Mouse (Mus musculus) kidney, embryonic 16.5 days (tissue): ENCODE measurements around the gene Vps13a. TPM values are rescaled to one million over a fixed set of nuclear protein-coding genes. Genes with fewer than 3 reads are reported as not detected.

Experiments used
- ATAC-seq: fragments of 200-750 bp; cut with Nextera tagmentation; 2 replicates; pipeline ENCODE4 v1.8.0; 2017; ENCODE audit warnings: moderate TSS enrichment; ENCODE audit not compliant: low FRiP score, low TSS enrichment
- H3K27ac ChIP-seq: fragments of 300-500 bp; sonication (generic); 2 replicates; pipeline ENCODE4 v1.5.1; 2014; ENCODE audit warnings: low read length
- H3K27me3 ChIP-seq: fragments of 300-500 bp; sonication (generic); 2 replicates; pipeline ENCODE4 v1.6.1; 2014; ENCODE audit warnings: low read length, control low read depth, mixed read lengths; ENCODE audit not compliant: insufficient read depth
- H3K36me3 ChIP-seq: fragments of 300-500 bp; sonication (generic); 2 replicates; pipeline ENCODE4 v1.6.1; 2014; ENCODE audit warnings: low read length, control low read depth, mixed read lengths; ENCODE audit not compliant: insufficient read depth
- H3K4me1 ChIP-seq: fragments of 300-500 bp; sonication (generic); 2 replicates; pipeline ENCODE4 v1.6.1; 2014; ENCODE audit warnings: low read length, control low read depth, mixed read lengths; ENCODE audit not compliant: insufficient read depth
- H3K4me2 ChIP-seq: fragments of 300-500 bp; sonication (generic); replicated peaks from 2 replicates; pipeline ENCODE4 v1.6.1; 2014; ENCODE audit warnings: low read depth, low read length
- H3K4me3 ChIP-seq: fragments of 300-500 bp; sonication (generic); 2 replicates; pipeline ENCODE4 v1.5.1; 2014; ENCODE audit warnings: mild to moderate bottlenecking, low read length
- H3K9ac ChIP-seq: fragments of 300-500 bp; sonication (generic); replicated peaks from 2 replicates; pipeline ENCODE4 v1.6.1; 2014; ENCODE audit warnings: low read length
- H3K9me3 ChIP-seq: fragments of 300-500 bp; sonication (generic); 2 replicates; pipeline ENCODE4 v1.6.1; 2016; ENCODE audit warnings: low read length, control low read depth
- WGBS: fragments of 180-500 bp; shearing (Covaris S2); extraction: QIAGEN DNeasy Blood & Tissue Kit; methylation state at CpG from one replicate; pipeline ENCODE4 v1.1.7; 2014; 5-methylcytosine and 5-hydroxymethylcytosine counted together
- polyA plus RNA-seq: library from polyadenylated mRNA; unstranded; fragments of >200 nt; fragmentation: Nextera tagmentation; extraction: Ambion mirVana; gene quantifications from 2 replicates; pipeline ENCODE4 v1.2.1, GENCODE M21; 2015

Vps13a gene
- polyA plus RNA-seq, 1 experiment from 2014 or later, result 7.8 TPM

GRCm38 (mm10) chr19:16701790-16702189, 78.9 kb downstream of the Vps13a start:
- Histone ChIP-seq H3K4me1 (no peaks in the 10 kb centered on the region), H3K27me3 (no peaks in the 10 kb centered on the region), H3K27ac (no peak overlapping the region), H3K9me3 (no peaks in the 10 kb centered on the region), H3K4me2 (no peak overlapping the region), H3K4me3 (no peak overlapping the region), H3K36me3 (no peaks in the 10 kb centered on the region), H3K9ac (no peak overlapping the region)
- no peak for ATAC-seq
- WGBS, result 86% methylated on average over 1 of the region's 1 CpGs

GRCm38 (mm10) chr19:16684922-16685321, 95.8 kb downstream of the Vps13a start:
- Histone ChIP-seq H3K9ac (no peak overlapping the region), H3K9me3 (no peaks in the 10 kb centered on the region), H3K4me1 (no peaks in the 10 kb centered on the region), H3K27me3 (no peaks in the 10 kb centered on the region), H3K36me3 (peaks cover 6% of the 10 kb centered on the region), H3K4me3 (no peak overlapping the region), H3K27ac (no peak overlapping the region), H3K4me2 (no peak overlapping the region)
- ATAC-seq, result no peak
- 97% methylated on average over 4 of the region's 4 CpGs for WGBS

DNA sequence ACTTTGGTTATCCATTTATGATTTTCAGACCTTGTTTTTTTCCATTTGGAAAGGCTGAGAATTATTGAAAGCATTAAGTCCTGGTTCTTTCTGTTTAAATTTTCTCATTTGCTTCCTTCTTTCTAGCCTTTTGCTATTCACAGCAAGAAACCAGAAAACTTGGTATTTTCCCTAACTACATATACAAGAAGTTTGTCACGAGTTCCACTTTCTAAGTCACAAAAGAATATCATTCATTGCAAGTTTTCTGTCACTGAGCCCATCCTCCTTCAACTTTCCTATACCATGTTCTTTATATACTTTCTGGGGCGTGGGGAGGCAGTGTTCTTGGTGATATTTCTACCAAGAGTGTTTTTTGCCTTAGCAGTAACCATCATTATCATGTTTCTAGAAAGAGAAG, 96.5 kb downstream of the Vps13a start:
- WGBS, result 80% methylated on average over 2 of the region's 2 CpGs
- H3K9me3 ChIP-seq, result no peaks in the 10 kb centered on the region
- no peaks in the 10 kb centered on the region for H3K4me1 ChIP-seq
- peaks cover 6% of the 10 kb centered on the region for H3K36me3 ChIP-seq
- H3K27ac ChIP-seq, result no peak overlapping the region
- no peak overlapping the region for H3K4me3 ChIP-seq
- no peak overlapping the region for H3K9ac ChIP-seq
- no peak overlapping the region for H3K4me2 ChIP-seq
- H3K27me3 ChIP-seq, result no peaks in the 10 kb centered on the region
- ATAC-seq, result no peak

- H3K27me3 ChIP-seq, result no peaks in the 10 kb centered on the region
- WGBS, result 23% methylated on average over 14 of the region's 14 CpGs
- no peaks in the 10 kb centered on the region for H3K9me3 ChIP-seq
- no peak overlapping the region for H3K27ac ChIP-seq
- peak; percentile 65 for ATAC-seq
- no peaks in the 10 kb centered on the region for H3K36me3 ChIP-seq
- H3K4me3 ChIP-seq, result no peak overlapping the region
- H3K9ac ChIP-seq, result no peak overlapping the region
- no peak overlapping the region for H3K4me2 ChIP-seq
- no peaks in the 10 kb centered on the region for H3K4me1 ChIP-seq
Observed at GRCm38 (mm10) chr19:16625610-16626395, 154.9 kb downstream of the Vps13a start.

- no peaks in the 10 kb centered on the region for H3K36me3 ChIP-seq
- H3K4me3 ChIP-seq, result no peak overlapping the region
- ATAC-seq, result no peak
- H3K27ac ChIP-seq, result no peak overlapping the region
- H3K9ac ChIP-seq, result no peak overlapping the region
- no peaks in the 10 kb centered on the region for H3K4me1 ChIP-seq
- H3K9me3 ChIP-seq, result no peaks in the 10 kb centered on the region
- no peak overlapping the region for H3K4me2 ChIP-seq
- H3K27me3 ChIP-seq, result no peaks in the 10 kb centered on the region
Observed at GRCm38 (mm10) chr19:16624994-16625393, 155.7 kb downstream of the Vps13a start.

GRCm38 (mm10) chr19:16623154-16623553, 157.6 kb downstream of the Vps13a start:
- no peak overlapping the region for H3K4me3 ChIP-seq
- no peaks in the 10 kb centered on the region for H3K4me1 ChIP-seq
- no peaks in the 10 kb centered on the region for H3K36me3 ChIP-seq
- H3K9ac ChIP-seq, result no peak overlapping the region
- H3K4me2 ChIP-seq, result no peak overlapping the region
- no peaks in the 10 kb centered on the region for H3K9me3 ChIP-seq
- no peak overlapping the region for H3K27ac ChIP-seq
- no peaks in the 10 kb centered on the region for H3K27me3 ChIP-seq
- WGBS, result 83% methylated on average over 4 of the region's 4 CpGs
- ATAC-seq, result no peak

DNA sequence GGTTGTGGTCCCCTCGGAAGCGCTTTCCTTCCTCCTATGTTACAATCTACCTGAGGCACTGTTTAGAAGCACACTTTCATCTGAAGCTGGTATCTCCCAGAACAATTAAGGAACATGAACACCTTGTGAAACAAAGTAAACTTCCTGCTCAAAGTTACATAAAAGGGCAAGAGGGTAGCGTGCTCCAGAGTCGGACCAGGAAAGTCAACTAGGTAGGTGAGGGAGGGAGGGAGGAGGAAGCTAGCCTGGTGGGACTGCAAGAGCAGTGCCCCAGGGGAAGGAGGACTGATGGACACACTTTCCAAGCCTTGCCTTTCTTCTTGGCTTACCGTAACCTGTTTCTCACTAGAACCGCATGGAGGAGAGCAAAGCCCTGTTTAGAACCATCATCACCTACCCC, 173.1 kb downstream of the Vps13a start:
- Histone ChIP-seq H3K27me3 (no peaks in the 10 kb centered on the region), H3K4me3 (no peak overlapping the region), H3K4me2 (no peak overlapping the region), H3K27ac (no peak overlapping the region), H3K9ac (no peak overlapping the region), H3K36me3 (no peaks in the 10 kb centered on the region), H3K9me3 (no peaks in the 10 kb centered on the region), H3K4me1 (no peaks in the 10 kb centered on the region)
- WGBS, result 86% methylated on average over 6 of the region's 6 CpGs
- no peak for ATAC-seq

DNA sequence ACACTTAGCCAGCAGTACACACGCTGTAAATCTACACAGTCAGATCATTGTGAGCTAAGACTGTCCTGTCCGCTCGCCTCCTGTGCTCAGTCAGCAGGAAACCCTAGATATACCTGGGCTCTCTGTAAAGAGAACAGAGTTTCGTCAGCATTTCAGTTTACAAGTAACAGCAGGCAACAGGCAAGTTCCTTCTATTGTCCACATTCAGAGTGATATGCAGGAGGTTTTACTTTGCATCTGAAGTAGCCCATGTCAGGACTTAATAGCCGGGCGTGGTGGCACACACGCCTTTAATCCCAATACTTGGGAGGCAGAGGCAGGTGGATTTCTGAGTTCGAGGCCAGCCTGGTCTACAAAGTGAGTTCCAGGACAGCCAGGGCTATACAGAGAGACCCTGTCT, 178.7 kb downstream of the Vps13a start:
- peaks cover 9% of the 10 kb centered on the region for H3K4me1 ChIP-seq
- H3K4me2 ChIP-seq, result no peak overlapping the region
- WGBS, result 81% methylated on average over 8 of the region's 8 CpGs
- no peak overlapping the region for H3K4me3 ChIP-seq
- no peak overlapping the region for H3K9ac ChIP-seq
- no peaks in the 10 kb centered on the region for H3K9me3 ChIP-seq
- no peaks in the 10 kb centered on the region for H3K36me3 ChIP-seq
- H3K27me3 ChIP-seq, result no peaks in the 10 kb centered on the region
- H3K27ac ChIP-seq, result no peak overlapping the region
- no peak for ATAC-seq

GRCm38 (mm10) chr19:16599298-16599970, 181.3 kb downstream of the Vps13a start:
- H3K4me3 ChIP-seq, result no peak overlapping the region
- H3K9ac ChIP-seq, result no peak overlapping the region
- peaks cover 9% of the 10 kb centered on the region for H3K4me1 ChIP-seq
- no peaks in the 10 kb centered on the region for H3K36me3 ChIP-seq
- peak overlapping the region; percentile 42 for H3K4me2 ChIP-seq
- H3K27me3 ChIP-seq, result no peaks in the 10 kb centered on the region
- no peaks in the 10 kb centered on the region for H3K9me3 ChIP-seq
- H3K27ac ChIP-seq, result no peak overlapping the region
- WGBS, result 8% methylated on average over 9 of the region's 9 CpGs
- peak; percentile 87 for ATAC-seq

DNA sequence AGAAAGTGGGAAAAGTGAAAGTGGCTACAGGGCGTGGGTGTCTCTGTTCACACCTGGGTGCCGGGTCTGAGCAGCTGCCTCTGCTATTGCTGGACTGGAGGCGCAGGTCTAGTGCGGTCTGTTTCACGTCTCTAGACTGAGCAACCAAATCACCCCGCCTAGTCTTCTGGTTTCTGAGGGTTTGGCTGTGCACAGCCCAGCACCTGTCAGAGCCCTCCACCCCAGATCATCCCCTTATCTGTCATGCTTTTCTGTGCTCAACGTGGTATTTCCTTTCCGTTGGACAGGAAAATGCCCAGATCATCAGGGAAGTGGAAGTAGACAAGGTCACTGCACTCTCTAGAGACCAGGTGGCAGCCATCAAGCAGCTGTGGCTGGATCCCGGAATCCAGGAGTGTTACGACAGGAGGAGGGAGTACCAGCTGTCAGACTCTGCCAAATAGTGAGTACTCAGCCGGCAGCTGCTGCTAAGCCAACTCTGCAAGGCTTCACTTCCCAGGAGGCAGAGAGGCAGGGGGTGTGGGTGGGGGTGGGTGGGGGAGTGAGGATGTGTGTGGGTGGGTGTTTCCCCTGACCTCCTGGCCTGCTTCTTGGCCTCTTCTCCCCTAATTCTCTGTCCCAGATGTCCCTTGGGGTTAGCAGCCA, 182.0 kb downstream of the Vps13a start:
- H3K4me2 ChIP-seq, result peak overlapping the region; percentile 42
- H3K27ac ChIP-seq, result no peak overlapping the region
- ATAC-seq, result peak; percentile 89
- H3K9me3 ChIP-seq, result no peaks in the 10 kb centered on the region
- H3K36me3 ChIP-seq, result no peaks in the 10 kb centered on the region
- no peak overlapping the region for H3K9ac ChIP-seq
- peaks cover 9% of the 10 kb centered on the region for H3K4me1 ChIP-seq
- 18% methylated on average over 11 of the region's 11 CpGs for WGBS
- H3K27me3 ChIP-seq, result no peaks in the 10 kb centered on the region
- H3K4me3 ChIP-seq, result no peak overlapping the region
